19 mouse cellular contexts compared by ENCODE assay signal in genomic region chr11:119420426-119420825, GRCm38 (mm10). TPM values are rescaled to one million over a fixed set of nuclear protein-coding genes. Genes with fewer than 3 reads are reported as not detected.
DNase-seq lines count a peak whose midpoint lies in the region; ATAC-seq lines count a peak whose summit lies in the region.
"Had no signal": no experiment of that assay in that cellular context is flagged by ENCODE, and none has a peak within 500 bp of the region (broad histone marks: within the 10 kb centered on the region; RNA-seq: fewer than 3 reads in every experiment).

No protein-coding gene starts in this region.

- H3K4me3 ChIP-seq in hindbrain, embryonic 10.5 days: no peak overlapping the region
- no peak overlapping the region for H3K4me3 ChIP-seq in hindbrain, embryonic 16.5 days (ENCODE audit: low read length)
- H3K4me3 ChIP-seq in embryonic facial prominence, embryonic 14.5 days (ENCODE audit: low read depth, low read length): no peak overlapping the region
- H3K4me3 ChIP-seq: embryonic facial prominence, embryonic 12.5 days; intestine, embryonic 15.5 days had no signal

- peaks cover 12% of the 10 kb centered on the region; the same call in 1 of the 2 replicates for H3K4me1 ChIP-seq in hindbrain, embryonic 10.5 days (replicated peaks)
- H3K4me1 ChIP-seq in hindbrain, embryonic 16.5 days (ENCODE audit: control insufficient read depth, insufficient read depth, low read depth, low read length): no peaks in the 10 kb centered on the region
- peaks cover 11% of the 10 kb centered on the region for H3K4me1 ChIP-seq in embryonic facial prominence, embryonic 14.5 days (ENCODE audit: control insufficient read depth, insufficient read depth, low read length)
- H3K4me1 ChIP-seq: intestine, embryonic 15.5 days had no signal

- WGBS in hindbrain, embryonic 10.5 days: 86% methylated on average over 5 of the region's 5 CpGs
- WGBS in hindbrain, embryonic 16.5 days: 84% methylated on average over 5 of the region's 5 CpGs
- WGBS in embryonic facial prominence, embryonic 14.5 days: 70% methylated on average over 5 of the region's 5 CpGs

- no peaks in the 10 kb centered on the region for H3K36me3 ChIP-seq in hindbrain, embryonic 10.5 days
- H3K36me3 ChIP-seq in hindbrain, embryonic 16.5 days (ENCODE audit: control insufficient read depth, insufficient read depth, low read length): no peaks in the 10 kb centered on the region
- H3K36me3 ChIP-seq in embryonic facial prominence, embryonic 14.5 days (ENCODE audit: control insufficient read depth, insufficient read depth, low read length): no peaks in the 10 kb centered on the region
- H3K36me3 ChIP-seq: embryonic facial prominence, embryonic 12.5 days had no signal

- peak overlapping the region; percentile 53; the same call in 1 of the 2 replicates for H3K27ac ChIP-seq in hindbrain, embryonic 10.5 days
- no peak overlapping the region for H3K27ac ChIP-seq in hindbrain, embryonic 16.5 days (ENCODE audit: low read depth, low read length)
- H3K27ac ChIP-seq in embryonic facial prominence, embryonic 14.5 days (replicated peaks; ENCODE audit: low read depth, low read length): 0 out of 2 replicates have a peak overlapping the region, but pooled peaks have one; percentile 21
- H3K27ac ChIP-seq: hindbrain, embryonic 14.5 days; intestine, embryonic 15.5 days had no signal

- H3K9ac ChIP-seq in hindbrain, embryonic 16.5 days (ENCODE audit: low read depth, low read length): no peak overlapping the region
- H3K9ac ChIP-seq in embryonic facial prominence, embryonic 14.5 days (ENCODE audit: low read depth, low read length): no peak overlapping the region
- H3K9ac ChIP-seq: embryonic facial prominence, embryonic 12.5 days; hindbrain, embryonic 14.5 days; intestine, embryonic 15.5 days had no signal

- DNase-seq in hindbrain, embryonic 10.5 days (ENCODE audit: low spot score): no peak
- DNase-seq in R1 (ENCODE audit: low read depth, low spot score): peak; percentile 32
- no peak for DNase-seq in embryonic facial prominence, embryonic 14.5 days (ENCODE audit: low spot score)
- DNase-seq in thymus, postnatal 0 days (ENCODE audit: low spot score): peak; percentile 56
- DNase-seq in embryo, embryonic 11 days: no peak
- DNase-seq in layer of hippocampus, postnatal 25 days (ENCODE audit: extremely low spot score in 1 of 2, low spot score in 1 of 2): no peak
- DNase-seq in urinary bladder, postnatal 14 days (ENCODE audit: low spot score): no peak
- DNase-seq: adrenal gland, adult 2 months; cerebellum, adult 2 months; heart, postnatal 14 days; kidney, adult 9 months; kidney, postnatal 36 days had no signal

- H3K9me3 ChIP-seq in hindbrain, embryonic 10.5 days: no peaks in the 10 kb centered on the region
- no peaks in the 10 kb centered on the region for H3K9me3 ChIP-seq in hindbrain, embryonic 16.5 days (ENCODE audit: control insufficient read depth, low read length)
- no peaks in the 10 kb centered on the region for H3K9me3 ChIP-seq in embryonic facial prominence, embryonic 14.5 days (ENCODE audit: control insufficient read depth, low read length)
- H3K9me3 ChIP-seq: embryonic facial prominence, embryonic 12.5 days; intestine, embryonic 15.5 days had no signal

- no peaks in the 10 kb centered on the region; the same call in 1 of the 2 replicates for H3K27me3 ChIP-seq in hindbrain, embryonic 10.5 days (ENCODE audit: insufficient read depth, poor library complexity, severe bottlenecking)
- H3K27me3 ChIP-seq in hindbrain, embryonic 16.5 days (replicated peaks; ENCODE audit: control insufficient read depth, insufficient read depth, low read length): no peaks in the 10 kb centered on the region
- H3K27me3 ChIP-seq in embryonic facial prominence, embryonic 14.5 days (replicated peaks; ENCODE audit: control insufficient read depth, insufficient read depth, low read length): no peaks in the 10 kb centered on the region
- H3K27me3 ChIP-seq: CH12.LX; embryonic facial prominence, embryonic 12.5 days; intestine, embryonic 15.5 days had no signal

- no peak overlapping the region for H3K4me2 ChIP-seq in hindbrain, embryonic 16.5 days (ENCODE audit: low read length)
- H3K4me2 ChIP-seq in embryonic facial prominence, embryonic 14.5 days (ENCODE audit: low read depth, low read length): no peak overlapping the region
- H3K4me2 ChIP-seq: embryonic facial prominence, embryonic 12.5 days; hindbrain, embryonic 14.5 days; intestine, embryonic 15.5 days; liver, embryonic 11.5 days had no signal

- ATAC-seq in hindbrain, embryonic 16.5 days: no peak
- ATAC-seq in embryonic facial prominence, embryonic 14.5 days (ENCODE audit: low read depth): no peak
- ATAC-seq: intestine, embryonic 15.5 days; midbrain, embryonic 16.5 days had no signal

RNA-seq across cellular contexts. Expression of gene Rnf213, which starts 27.5 kb away (rescaled TPM):
- polyA plus RNA-seq in hindbrain, embryonic 10.5 days (2016; fragmentation: Nextera tagmentation; extraction: Ambion mirVana): 1.5 and 1.8 TPM in 2 replicates
- polyA plus RNA-seq in hindbrain, embryonic 16.5 days (2015; fragmentation: Nextera tagmentation; extraction: Ambion mirVana): 1.0 and 1.1 TPM in 2 replicates
- polyA plus RNA-seq in embryonic facial prominence, embryonic 14.5 days (2014; fragmentation: Nextera tagmentation; extraction: Ambion mirVana): 5.0 and 5.3 TPM in 2 replicates
- polyA plus RNA-seq in thymus, postnatal 0 days (2015; fragmentation: Nextera tagmentation; extraction: Ambion mirVana): 18.7 and 20.2 TPM in 2 replicates
- 1 to 10 TPM; 3.6 to 4.3 TPM for total RNA-seq in layer of hippocampus, postnatal 25 days (2021)

Comparison
In these comparisons a context has a peak if more than half of its experiments do, and no peak if none do; other contexts are left out.
1. DNase-seq: peak in R1 (single experiment) and thymus, postnatal 0 days (single experiment); none in hindbrain, embryonic 10.5 days (single experiment), embryonic facial prominence, embryonic 14.5 days (single experiment), embryo, embryonic 11 days (single experiment), layer of hippocampus, postnatal 25 days (0 of 2) and urinary bladder, postnatal 14 days (single experiment).